Mouse (Mus musculus) mouse trophoblast stem cell (cell line): Measurements from ENCODE around the gene Shisa4.

Experiments used
- in situ Hi-C, 2 experiments: fragments of 300-500 bp; cut with MseI, MboI; formaldehyde crosslinking; loops; 2 replicates in 1 of 2; 3 replicates in 1 of 2; pipeline ENCODE4 v1.15.1; 2025

Shisa4 gene

DNA sequence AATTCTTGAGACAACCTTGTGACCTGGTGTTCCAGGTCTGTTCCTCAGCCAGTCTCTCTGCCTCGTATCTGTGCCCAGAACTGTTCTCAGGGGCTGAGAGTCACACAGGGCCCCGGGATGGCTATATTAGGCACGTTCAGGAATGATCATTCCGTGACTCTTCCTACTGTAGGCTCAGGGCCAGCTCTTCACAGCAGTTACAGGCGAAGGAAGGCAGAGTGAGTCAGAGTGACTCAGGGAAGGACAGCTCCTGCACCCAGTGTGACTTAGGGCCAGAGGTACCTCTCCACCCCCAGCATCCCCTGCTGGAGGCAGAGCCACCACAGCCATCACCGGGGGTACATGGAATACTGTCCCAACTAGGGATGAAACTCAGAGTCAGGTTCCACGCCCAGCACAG lies 8.0 kb downstream of the Shisa4 start:
- in situ Hi-C loops: loop anchor here (5.0 to 25.0 kb wide), 3 partner anchors 102 to 380 kb away; no protein-coding TSS in a partner anchor

GRCm38 (mm10) chr1:135366380-135366779 lies 8.7 kb downstream of the Shisa4 start:
- in situ Hi-C loops: loop anchor here (5.0 to 25.0 kb wide), 3 partner anchors 102 to 379 kb away; no protein-coding TSS in a partner anchor

GRCm38 (mm10) chr1:135363446-135363845 lies 11.6 kb downstream of the Shisa4 start:
- in situ Hi-C loops: loop anchor here in 1 of 2 experiments (5.0 to 25.0 kb wide), 3 partner anchors 99 to 376 kb away; no protein-coding TSS in a partner anchor

DNA sequence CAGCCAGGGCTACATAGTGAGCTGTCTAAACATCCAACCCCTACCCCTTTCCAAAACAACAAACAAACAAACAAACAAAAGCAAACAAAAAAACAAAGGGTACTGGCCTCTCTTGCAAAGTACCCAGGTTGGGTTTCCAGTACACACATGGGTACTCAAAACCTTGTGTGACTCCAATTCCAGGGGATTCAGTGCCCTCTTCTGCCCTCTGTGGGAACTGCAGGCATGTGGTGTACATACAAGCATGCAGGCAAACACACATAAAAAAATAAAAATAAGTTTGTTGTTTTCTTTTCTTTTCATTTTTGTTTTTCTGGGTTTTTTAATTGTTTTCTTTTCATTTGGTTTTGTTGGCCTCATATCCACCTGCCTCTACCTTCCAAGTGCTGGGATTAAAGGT lies 12.9 kb downstream of the Shisa4 start:
- in situ Hi-C loops: loop anchor here in 1 of 2 experiments (5.0 to 25.0 kb wide), 3 partner anchors 97 to 375 kb away; no protein-coding TSS in a partner anchor

- in situ Hi-C loops: loop anchor here in 1 of 2 experiments (5.0 to 25.0 kb wide), 3 partner anchors 97 to 374 kb away; no protein-coding TSS in a partner anchor
Measured at GRCm38 (mm10) chr1:135361491-135361890, 13.5 kb downstream of the Shisa4 start.

DNA sequence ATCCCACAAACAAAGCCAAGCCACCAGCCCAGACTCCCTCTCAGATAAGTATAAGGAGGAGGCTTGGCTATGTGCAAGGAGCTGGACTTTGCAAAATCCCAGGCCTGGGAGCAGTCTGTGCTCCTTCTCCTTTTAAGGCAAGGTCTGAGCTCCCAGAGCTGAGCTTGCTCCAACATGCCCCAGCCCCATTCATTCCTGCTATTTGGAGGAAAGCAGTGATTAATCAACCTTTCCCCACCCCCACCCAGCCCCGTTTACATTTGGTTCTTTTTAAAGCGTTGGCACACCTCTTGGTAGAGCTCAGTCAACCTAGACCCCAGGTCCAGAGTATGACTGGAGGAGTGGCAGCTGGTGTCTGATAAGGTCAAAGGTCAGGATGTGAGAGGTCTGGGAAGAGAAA lies 16.0 kb downstream of the Shisa4 start:
- in situ Hi-C loops: loop anchor here in 1 of 2 experiments (25.0 kb wide), 1 partner anchor 372 kb away; no protein-coding TSS in a partner anchor

GRCm38 (mm10) chr1:135351953-135352352 lies 23.1 kb downstream of the Shisa4 start:
- in situ Hi-C loops: loop anchor here in 1 of 2 experiments (25.0 kb wide), 1 partner anchor 365 kb away; no protein-coding TSS in a partner anchor

DNA sequence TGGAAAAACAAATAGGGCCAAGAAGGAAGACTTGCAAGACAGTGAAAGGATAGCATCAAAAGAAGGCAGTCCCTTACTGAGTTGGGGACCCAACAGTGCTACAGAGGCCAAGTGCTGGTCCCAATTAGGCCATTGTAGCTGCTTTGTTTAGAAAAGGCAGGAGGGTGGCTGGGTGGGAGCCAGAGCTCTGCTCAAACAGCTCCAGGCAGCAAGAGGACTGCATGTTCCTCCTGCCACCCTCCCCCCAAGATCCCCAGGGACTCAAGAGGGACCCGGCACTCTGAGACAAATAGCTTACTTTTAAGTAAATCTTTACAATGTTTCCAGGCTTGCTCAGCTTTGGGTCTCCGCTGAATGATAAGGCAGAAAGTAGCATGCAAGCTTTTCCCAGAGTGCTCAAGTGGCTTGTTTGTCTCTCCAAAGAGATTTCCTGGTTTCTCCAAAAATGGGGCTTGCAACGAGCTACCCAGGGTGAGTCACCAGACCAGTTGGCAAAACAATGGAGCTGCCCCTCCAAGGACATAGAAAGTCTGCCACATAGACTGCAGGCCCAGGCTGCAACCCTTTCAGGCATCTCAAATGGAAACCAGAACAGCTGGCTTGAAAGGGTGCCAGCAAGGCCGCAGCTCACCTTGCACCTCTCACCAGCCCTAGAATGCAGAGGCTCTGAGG lies 27.4 kb downstream of the Shisa4 start:
- in situ Hi-C loops: no loop called here

DNA sequence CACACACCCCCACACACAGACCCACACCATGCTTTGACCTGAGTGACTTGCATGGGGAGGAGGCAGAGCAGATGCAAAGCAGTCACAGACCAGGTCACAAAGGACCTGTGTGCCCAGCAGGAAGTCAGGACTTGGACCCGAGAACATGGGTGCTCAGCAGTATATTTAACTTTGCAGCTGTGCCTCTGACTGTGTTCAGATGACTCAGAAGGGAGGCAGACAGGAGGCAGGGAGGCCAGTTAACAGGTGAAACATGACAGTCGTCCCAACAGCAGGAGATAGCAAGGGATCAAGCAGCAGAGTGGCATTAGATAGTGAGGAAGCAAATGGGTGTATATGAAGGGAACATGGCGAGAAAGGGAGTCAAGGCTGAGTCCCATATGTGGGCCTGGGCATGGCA lies 28.1 kb downstream of the Shisa4 start:
- in situ Hi-C loops: no loop called here

DNA sequence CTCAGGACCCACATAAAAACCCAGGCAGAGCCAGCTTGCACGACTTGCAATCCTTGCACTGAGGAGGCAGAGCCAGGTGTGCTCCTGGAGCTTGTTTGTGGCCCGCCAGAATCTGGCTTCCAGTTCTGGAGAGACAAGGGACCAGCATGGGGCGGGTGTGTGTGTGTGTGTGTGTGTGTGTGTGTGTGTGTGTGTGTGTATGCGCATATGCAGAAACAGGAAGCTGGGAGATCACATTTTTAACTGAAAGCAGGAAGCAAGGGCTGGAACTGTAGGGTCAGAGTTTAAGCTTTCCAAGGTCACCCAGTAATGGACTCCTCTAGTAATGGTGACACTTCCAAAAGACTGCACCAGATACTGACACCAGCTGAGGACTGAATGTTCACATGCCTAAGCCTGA lies 31.0 kb downstream of the Shisa4 start:
- in situ Hi-C loops: no loop called here

DNA sequence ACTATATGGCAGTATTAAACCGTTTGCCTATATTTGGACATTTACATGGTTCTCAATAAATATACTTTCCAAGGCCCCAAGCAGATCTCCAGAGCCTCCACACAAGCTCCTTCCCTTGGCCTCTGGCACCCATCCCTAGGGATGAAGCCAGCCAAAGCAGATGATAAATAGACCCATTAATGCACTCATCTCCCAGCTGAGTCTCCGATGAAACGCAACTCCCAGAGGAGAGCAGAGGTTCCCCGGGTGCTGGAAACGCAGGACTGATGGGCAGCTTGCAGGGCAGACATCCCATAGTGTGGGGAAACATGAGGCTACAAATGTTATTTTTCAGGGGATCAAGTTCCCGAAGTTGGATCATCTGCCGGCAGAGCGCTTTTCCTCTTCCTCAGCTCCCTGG lies 33.1 kb downstream of the Shisa4 start:
- in situ Hi-C loops: no loop called here

DNA sequence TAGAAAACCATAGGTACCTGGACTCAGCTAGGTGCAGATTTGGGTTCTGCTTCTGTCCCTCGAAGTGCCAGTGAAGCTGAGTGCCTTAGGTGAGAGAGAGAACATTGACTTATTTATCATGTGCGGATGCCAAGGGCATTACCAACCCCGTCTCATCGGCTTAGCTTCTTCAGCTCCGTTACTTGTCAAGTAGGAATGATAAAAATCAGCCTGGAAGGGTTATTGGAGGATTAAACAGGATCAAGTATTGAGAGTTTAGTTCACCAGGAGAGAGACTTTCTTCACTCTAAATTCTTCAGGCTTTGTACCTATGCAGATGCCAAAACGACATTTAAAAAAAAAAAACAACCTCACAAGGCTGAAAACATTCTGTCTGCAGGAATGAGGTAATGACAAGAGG lies 44.5 kb downstream of the Shisa4 start:
- in situ Hi-C loops: no loop called here

GRCm38 (mm10) chr1:135328368-135328767 lies 46.7 kb downstream of the Shisa4 start:
- in situ Hi-C loops: no loop called here

DNA sequence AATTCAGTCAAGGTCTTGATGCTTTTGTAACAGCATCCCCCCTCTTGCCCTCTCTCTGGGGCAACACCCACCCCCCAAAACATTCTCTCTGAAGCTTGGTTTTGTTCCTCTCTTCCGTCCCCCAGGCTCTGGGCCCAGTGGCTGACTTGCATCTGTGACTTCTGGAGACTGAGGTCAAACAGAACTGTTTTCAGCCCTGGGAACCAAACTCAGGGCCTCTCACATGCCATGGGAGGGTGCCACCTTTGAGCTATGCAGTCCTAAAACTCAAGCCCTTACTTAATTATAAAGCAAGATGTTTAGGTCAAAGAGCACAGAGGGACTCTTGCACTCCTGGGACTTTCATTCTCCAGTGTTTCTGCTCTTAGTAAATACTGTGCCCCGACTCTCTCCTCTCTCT lies 49.1 kb downstream of the Shisa4 start:
- in situ Hi-C loops: no loop called here

DNA sequence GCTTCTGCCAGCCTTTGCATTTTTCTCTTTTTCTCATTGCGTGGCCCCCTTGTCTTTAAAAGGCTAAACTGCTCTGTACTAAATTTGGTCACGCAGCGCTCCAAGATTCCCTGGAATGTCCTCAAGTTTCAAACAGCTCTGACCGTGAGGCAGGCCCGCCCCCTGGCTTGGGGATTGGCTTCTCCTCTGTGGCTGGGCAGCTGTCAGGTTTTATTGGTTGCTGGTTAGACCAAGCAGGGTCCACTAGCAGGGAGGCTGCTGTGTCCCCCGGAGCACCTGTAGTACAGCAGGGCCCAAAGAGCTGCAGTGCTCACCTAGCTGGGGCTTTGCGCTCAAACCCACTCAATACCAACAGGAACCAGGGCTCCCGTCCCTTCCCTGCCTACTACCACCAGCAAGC lies 50.5 kb downstream of the Shisa4 start, which contains the start of gene Lmod1:
Gene Lmod1, plus strand, starts transcription at position 237 of the 400 bp plus-strand sequence.
- in situ Hi-C loops: no loop called here

GRCm38 (mm10) chr1:135323367-135323901 lies 51.6 kb downstream of the Shisa4 start:
- in situ Hi-C loops: no loop called here
